Mouse (Mus musculus) ES-CJ7 (cell line): ENCODE data around the gene Slc4a5.

Experiments
- DNase-seq: peaks from one replicate; pipeline ENCODE4 v3.0.0; 2011; ENCODE audit warnings: low read depth, low spot score

Slc4a5 gene

DNA sequence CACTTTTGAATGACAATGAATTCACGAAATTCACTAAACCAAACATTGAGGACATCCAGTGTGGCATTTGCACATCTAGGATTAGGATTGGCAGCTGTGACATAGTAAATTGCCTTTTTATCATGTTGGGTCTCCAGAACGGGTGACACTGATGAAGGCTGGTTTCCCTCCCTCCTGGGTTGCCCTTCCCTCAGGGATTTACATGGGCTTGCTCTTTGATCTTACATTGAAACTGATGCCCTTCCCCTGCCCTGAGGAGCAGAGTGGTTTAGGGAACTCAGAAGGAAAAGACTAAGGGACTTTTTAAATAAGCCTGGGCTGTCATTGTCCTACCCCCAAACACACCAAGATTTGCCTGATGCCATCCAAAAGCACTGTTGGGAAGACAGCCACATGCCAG, 11.9 kb downstream of the Slc4a5 start:
- DNase-seq, result peak; percentile 71

DNA sequence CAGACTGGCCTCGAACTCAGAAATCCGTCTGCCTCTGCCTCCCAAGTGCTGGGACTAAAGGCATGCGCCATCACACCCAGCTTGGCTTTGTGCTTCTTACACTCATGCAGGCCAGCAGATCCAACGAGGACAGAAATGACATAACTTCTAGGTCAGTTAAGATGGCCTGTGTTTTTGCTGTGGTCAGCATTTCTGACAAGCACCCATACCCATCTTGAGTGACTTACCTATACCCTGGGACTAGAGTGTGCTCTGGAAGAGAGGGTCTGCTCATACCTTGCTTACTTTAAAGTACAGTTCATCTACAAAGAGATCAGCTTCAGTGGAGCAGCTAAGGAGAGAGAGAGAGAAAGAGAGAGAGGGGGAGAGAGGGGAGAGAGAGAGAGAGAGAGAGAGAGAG, 13.7 kb downstream of the Slc4a5 start:
- no peak for DNase-seq

DNA sequence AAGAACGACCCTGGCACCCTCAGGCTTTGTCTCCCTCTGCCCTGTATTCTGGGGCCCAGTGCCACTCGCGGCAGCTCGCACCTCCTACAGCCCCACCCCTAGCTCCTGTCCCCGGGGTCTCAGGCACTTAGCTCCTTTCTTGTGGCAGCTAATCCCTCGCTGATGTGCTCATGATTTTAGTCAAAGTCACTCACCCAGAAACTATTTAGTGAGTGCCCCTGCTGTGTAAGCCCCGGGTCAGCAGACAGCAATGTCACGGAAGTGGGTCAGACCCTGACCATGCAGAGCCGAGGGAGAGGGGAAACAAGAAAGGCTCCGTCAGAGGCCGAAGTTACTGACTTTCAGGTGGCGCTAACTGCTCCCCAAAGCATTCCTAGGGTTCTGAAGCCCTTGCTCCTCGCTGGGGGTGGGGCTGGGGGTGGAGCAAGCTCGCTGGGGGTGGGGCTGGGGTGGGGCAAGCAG, 14.7 kb downstream of the Slc4a5 start:
- DNase-seq, result peak; percentile 71

DNA sequence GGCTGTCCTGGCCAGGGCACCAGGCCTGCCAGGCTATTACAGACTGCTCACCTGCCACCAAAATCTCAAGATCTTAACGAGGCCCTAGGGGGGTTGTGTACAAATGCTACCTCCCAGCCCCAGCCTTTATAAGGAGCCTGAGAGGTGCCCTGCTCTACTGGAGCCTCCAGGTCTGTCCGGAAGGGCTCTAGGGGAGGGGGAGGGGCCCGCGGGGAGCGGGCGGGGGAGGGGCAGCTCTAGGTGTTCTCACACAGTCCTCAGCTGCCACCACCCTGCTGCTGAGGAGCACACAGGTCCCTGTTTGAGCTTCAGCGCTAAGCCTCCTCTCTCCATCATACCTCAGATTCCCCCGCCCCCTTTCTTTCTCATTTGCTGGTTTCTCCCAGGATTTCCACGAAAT, 17.5 kb downstream of the Slc4a5 start:
- peak; percentile 64 for DNase-seq

DNA sequence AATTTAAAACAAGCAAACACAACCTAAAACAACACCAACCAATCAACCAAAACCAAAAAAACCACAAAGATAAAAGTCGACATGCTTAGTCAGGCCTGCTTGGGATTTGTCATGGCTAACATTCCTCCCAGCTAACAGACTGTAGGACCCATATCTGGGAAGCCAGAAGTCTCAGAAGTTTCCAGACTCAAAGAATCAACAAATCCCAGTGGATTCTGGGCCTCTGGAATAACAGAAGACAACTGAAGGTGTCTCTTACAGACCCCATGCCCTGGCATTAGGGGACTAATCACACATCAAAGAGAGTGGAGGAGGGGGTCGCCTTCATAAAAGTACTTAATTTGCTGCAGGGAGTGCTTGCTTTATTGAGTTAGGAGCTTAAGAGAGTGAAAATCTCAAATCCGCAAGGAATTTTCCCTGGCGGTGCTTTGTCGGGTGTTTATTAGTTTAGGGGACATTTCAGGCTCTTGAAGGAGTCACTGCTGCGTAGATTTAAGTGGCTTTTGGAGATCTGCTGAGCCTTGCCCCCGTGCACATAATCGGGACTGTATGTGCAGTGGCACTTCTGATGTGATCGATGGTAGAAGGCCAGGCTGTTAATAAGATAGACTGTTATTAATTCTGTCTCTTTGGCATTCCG, 24.9 kb downstream of the Slc4a5 start:
- DNase-seq, result no peak

DNA sequence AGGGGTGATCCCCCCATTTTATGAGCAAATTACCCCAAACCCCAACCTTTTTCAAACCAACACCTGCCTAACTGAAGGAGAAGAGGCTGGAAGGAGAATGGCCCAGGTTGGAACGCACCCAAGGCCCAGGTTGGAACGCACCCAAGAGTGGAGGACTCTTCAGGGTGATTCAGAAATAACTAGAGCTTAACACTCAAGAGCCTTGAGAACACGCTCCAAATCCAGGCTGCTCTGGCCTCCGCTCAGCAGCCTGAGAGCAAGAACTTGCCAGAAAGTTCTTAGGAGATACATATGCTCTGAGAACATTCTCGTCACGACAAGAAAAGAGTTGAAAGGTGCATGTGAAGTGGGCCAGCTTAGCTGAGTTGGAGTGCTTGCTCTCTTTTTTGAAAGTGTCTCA, 25.5 kb downstream of the Slc4a5 start:
- DNase-seq, result no peak

DNA sequence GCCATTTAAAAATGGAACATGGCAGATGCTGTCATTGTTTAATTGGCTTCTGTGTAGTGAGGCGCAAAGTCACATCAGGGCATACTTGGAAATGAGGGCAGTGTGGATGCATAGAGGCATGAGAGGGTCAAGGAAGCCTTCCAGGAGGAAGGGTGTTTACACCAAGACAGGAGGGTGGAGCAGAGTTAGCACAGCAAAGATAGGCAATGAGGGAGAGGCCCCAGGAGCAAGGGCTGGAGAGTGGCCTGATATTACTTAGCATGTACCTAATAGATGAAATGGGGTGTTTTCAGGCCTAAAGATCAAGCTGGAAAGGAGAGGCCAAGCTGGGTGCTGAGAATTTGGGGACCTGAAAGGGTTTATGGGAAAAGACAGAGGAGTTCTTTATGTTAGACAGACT, 26.4 kb downstream of the Slc4a5 start:
- no peak for DNase-seq

DNA sequence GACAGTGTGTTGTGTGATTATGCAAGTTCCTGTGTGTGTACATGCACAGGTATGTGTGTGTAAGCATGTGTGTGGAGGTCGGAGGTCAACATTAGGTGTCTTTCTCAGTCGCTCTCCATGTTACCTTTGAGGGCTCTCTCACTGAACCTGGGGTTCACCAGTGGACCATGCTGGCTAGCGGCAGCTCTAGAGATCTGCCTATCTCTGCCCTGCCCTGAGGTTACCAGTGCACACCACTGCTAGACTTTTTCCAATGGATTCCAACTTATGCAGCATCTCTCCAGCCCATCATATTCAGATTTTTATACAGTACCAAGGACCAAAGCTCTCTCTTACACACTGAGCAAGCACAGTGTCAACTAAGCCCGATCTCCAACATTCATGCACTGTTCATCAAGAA, 27.1 kb downstream of the Slc4a5 start:
- DNase-seq, result no peak

DNA sequence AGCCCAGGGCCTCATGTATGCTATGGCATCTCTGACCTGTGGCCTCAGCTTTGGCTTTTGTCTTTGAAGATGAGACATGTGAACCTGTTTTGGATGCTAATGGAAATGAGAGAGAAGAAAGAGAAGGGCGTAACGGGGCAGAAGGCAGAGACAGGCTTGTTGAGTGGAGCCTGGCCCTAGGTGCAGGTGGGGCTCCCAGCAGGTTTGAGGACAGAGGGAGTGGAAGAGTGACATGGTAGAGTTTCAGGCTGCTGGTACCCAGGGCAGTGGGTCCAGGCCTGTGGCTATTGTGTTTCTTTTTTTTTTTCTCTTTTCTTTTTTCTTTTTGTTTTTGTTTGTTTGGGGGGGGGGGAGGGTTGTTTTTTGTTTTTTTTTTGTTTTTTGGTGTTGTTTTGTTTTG, 27.5 kb downstream of the Slc4a5 start:
- DNase-seq, result no peak

DNA sequence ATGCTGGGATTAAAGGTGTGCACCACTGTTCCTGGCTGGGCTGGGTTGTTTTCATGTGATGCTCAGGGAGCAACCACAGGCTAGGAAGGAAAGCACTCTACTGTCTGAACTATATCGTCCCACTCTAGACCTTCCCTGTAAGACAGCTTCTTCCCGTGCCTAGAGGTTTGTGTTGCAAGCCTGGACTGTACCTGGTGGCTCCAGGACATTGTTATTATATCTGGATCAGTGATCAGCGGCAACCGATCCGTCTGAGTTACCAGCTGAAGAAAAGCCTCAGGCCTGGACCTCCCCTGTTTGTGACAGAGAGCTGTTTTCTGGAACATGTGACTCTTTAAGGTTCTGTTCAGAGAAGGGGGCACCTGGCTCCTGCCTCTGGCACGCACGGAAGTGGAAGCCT, 34.6 kb downstream of the Slc4a5 start:
- no peak for DNase-seq

DNA sequence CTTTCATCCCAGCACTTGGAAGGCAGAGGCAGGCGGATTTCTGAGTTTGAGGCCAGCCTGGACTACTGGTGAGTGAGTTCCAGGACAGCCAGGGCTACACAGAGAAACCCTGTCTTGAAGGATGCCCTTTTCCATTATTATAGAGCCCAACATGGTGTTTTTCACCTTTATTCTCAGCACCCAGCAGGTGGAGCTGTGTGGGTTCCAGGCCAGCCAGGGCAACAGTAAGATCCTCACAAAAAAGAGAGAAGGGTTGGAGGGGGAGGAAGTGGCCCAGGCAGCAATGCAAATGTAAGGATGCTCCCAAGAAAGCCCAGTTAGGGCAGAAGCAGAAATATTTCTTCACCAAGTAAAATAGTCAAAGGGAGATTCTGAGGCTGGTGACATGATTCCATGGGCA, 44.9 kb downstream of the Slc4a5 start:
- DNase-seq, result peak; percentile 56

DNA sequence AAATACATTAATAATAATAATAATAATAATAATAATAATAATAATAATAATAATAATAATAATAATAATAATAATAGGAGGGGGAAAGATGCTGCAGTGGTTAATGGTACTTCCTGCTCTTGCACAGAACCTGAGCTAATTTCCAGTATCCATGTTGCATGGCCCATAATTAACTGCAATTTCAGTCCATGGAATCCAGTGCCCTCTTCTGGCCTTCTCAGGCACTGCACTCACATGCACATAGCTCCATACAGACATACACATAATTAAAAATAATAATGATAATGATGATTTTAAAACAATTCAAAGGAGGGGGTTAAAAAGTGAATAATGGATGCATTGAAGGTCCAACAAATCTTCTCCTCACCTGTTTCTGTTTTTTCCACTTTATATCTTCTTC, 45.6 kb downstream of the Slc4a5 start:
- DNase-seq, result peak; percentile 57

DNA sequence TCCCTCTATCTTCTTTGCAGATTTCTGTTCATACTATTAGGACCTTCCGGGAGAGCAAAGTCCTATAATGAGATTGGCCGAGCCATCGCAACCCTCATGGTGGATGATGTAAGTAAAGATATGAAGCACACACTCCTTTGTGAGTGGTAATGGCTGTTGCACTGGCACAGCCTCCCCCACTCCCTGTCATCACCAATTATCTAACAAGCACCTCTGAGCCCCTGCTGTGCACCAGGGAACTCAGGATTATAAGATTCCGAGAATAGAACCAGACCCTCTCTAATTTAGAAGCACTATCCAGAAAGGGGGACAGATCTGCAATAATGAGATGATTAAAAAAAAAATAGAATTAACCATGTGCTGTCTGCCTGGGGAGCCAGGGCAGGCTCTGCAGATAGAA, 46.0 kb downstream of the Slc4a5 start:
- DNase-seq, result no peak

DNA sequence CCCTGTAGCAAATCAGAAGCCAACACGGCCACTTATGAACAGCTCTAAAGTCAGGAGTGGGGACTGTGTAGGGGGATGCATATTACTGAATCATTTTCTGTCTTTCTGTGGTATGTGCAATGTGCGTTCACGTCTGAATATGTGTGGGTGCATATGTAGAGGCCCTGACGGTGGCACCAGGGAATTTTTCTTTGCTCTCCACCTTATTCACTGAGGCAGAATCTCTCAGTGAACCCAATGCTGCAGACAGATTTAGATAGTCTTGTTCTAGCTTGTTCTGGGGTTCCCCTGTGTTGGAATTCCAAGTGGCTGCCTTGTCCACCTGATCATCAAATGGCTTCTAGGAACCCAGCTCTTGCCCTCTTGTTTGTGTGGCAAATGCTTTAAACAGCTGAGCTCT, 48.0 kb downstream of the Slc4a5 start:
- DNase-seq, result no peak

DNA sequence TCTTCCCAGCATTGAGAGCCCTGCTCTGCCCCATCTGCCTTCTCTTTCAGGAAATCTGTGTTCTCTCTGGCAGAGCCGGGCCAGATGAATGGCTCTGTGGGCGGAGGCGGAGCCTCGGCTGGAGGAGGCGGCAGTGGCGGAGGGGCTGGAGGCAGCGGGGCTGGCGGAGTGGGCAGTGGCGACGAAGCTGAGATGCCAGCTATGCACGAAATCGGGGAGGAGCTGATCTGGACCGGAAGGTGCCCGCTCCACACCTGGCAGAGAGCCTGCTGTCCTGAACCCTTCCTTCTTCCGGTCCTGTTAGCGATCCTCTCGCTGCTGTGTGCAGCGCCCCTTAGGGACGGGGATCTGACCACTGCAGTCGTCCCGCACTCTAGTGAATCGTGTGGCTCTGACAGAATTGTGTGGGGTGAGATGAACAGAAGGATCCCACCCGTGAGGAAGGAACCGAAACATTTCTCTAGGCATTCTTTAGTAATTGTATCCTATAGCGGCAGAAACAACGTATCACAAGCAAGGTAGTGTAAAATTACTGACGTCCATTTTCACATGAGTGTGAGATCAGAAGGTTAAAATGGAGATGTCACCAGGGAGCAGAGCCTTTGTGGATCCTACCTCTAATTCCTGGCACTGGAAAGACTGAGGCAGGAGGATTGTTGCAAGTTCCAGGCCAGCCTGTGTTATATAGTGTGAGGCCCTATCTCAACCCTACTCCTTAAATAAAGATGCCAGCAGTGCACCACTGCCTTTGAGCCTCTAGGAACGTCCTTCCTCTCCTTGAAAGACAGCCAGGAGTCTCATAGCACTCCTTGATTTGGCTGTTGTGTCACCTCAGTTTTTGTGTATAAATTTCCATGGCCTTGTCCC, 48.7 kb downstream of the Slc4a5 start:
- DNase-seq, result peak; percentile 74

DNA sequence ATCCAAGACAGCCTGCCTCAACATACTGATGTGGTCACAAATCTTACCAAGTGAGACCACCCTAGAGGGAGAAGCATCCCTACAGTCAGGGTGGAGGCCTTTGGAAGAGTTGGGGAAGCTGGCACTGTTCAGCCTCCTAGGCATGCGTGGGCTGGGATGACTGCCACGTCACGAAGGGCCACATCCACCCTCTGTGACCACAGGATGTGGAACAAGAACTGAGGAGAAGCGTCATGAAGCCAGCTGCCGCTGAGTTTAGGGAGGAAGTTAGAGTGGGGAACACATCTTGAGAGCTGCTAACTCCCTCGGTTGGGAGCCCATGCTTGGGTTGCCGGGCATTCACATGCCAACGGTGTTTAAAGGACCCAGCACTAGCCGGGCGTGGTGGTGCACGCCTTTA, 54.1 kb downstream of the Slc4a5 start:
- no peak for DNase-seq

DNA sequence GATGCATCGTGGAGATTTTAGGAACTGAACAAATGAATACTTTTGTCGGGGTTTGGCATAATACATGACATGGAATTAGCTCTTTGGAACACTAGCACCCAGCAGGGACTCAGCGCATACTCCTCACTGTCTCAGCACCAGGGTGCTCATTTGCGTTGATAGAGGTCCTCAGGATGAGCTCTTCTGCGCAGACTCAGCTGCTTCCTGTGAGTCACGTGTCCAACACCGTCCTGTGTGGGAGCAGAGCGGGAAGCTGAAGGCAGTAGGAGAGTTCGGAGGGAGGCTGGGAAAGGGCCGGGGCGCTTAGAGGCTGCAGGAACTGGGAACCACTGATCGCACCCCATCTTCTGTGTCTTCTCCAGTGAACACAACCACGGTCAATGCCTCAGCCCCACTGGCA, 57.5 kb downstream of the Slc4a5 start:
- DNase-seq, result peak; percentile 90

DNA sequence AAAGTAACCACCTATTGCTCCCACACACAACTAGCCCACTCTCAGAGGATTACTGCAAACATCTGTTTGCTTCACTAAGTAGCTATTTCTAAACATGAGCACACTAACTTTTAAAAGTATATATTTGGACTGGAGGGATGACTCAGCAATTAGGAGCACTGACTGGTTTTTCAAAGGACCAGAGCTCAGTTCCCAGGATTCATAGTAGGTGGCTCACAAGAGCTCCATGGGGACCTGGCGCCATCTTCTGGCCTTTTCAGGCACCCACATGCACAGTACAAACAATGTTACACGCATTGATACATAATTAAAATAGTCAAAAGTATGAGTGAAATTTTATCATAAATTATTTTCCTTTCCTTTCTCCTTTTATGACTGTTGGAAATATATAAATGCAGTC, 59.3 kb downstream of the Slc4a5 start:
- peak; percentile 87 for DNase-seq

DNA sequence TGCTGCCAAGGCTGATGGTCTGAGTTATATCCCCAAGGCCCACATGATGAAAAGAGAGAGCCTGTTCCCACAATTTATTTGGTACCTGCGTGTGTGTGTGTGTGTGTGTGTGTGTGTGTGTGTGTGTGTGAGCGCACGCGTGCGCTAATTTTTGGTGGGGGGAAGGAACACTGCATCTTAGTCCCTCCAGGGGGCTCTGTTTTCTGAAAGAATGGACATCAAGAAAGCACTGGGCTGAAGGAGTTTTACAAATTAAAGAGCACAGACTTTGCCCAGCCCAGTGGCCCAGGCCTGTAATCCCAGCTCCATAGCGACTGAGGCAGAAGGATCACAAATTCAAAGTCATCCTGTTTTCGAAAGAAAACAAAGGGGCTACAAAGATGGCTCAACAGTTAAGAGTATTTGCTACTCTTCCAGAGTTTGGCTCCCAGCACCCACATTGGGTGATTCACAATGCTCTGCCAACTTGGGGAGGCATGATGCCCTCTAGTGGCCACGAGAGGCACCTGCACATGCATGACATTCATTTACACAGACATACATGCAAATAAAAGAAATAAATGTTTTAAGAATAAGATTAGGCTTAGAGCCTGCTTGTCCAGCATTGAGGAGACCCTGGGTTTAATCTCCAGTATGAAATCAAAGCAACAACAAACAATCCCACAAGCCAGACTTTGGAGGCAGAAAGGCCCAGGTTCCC, 60.8 kb downstream of the Slc4a5 start:
- peak; percentile 88 for DNase-seq

DNA sequence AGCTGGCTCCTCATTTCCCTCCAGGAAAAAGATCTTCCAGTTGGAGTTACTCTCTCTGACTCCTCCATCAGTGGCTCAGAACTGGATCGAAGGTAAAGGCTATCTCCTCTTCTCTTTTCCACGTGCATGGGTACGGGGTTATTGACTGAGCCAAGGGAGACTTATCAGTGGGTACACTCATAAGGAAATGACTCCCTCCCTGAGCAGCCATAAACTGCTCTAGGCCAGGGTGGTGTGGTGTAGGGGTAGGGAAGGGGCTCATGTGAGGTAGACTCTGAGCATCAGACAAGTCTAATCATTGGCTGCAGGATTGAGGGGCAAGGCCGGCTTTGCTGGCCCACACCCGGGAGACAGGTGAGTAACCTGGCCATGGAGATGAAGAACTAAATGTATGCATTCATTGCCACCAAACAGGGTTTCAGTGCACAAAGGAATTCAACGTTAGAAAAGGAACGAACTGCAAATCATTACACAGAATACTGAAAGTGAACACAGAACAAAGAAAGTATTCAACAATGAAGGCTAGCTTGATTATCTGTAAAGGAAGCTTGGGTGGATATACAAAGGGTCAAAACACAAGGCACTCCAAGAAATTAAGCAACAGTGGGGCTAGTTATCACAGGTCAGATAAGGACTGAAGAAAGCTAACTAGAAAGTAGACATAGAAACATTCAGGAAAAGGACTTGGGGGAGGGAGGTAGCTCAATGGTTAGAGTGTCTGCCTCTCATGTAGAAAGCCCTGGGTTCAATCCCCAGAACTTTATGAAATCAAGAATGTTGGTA, 81.0 kb downstream of the Slc4a5 start:
- DNase-seq, result no peak

DNA sequence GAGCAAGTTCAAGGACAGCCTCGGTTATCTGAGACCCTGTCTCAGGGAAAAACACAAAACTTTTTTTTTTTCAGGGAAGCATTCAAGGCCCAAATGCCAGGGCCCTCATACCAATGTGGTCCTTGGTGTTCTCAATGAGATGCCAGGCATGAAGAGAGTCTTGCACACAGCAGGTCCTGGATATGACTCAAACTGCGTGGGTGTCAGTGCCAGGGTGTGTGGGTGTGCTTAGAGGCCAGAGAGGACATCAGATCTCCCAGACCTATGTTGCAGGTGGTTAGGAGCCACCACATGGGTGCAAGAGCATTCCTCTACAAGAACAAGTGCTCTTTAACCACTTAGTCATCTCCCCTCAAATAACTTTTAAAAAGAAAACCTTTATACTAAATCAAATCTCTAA, 81.7 kb downstream of the Slc4a5 start:
- DNase-seq, result no peak

DNA sequence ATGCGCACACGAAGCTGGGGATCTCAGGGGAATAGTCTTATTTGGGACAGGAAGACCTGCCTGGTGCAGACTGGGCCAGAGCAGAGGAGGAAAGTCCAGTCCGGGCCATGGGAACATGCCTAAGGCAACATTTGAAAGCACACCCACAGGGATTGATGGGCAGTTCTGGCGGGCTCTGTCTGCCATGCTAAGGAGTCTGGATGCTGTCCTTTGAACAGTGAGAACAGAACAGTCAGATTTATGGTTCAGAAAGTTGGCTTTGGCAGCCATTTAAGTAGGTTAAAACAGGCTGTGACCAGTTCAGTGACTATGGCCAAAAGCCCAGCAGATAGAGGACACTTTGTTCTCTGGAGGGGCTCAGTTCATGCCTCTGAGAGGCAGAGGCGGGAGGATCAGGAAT, 82.6 kb downstream of the Slc4a5 start:
- no peak for DNase-seq
